Mouse (Mus musculus) E14TG2a.4 (cell line): ENCODE data around the gene Cth.

Source experiments
- CTCF ChIP-seq: conservative IDR thresholded peaks from 2 replicates; pipeline ENCODE4 v1.5.1; 2014; ENCODE audit warnings: low read length
- NANOG ChIP-seq: IDR thresholded peaks from 2 replicates; pipeline ENCODE4 v1.6.1; 2014; ENCODE audit warnings: borderline replicate concordance, low read length, mixed read lengths
- POU5F1 ChIP-seq: IDR thresholded peaks from 2 replicates; pipeline ENCODE4 v1.6.1; 2014; ENCODE audit warnings: low read length, borderline replicate concordance

- no peak for TF ChIP-seq CTCF
- TF ChIP-seq POU5F1 = no peak
- TF ChIP-seq NANOG = no peak
These were observed 22.8 kb upstream of the Cth start for GRCm38 (mm10) chr3:157947383-157948280.
